ENCODE assay signal across 18 mouse cellular contexts in genomic region chr19:4590025-4590424, GRCm38 (mm10). TPM values are rescaled to one million over a fixed set of nuclear protein-coding genes. Genes with fewer than 3 reads are reported as not detected.
DNase-seq lines count a peak whose midpoint lies in the region; ATAC-seq lines count a peak whose summit lies in the region.
"Had no signal": no experiment of that assay in that cellular context is flagged by ENCODE, and none has a peak within 500 bp of the region (broad histone marks: within the 10 kb centered on the region; RNA-seq: fewer than 3 reads in every experiment).

No protein-coding gene starts in this region.

- no peaks in the 10 kb centered on the region for H3K36me3 ChIP-seq in lung, embryonic 16.5 days (ENCODE audit: control insufficient read depth, insufficient read depth, low read length)
- H3K36me3 ChIP-seq: heart, embryonic 15.5 days; hindbrain, embryonic 15.5 days; liver, embryonic 15.5 days; midbrain, embryonic 12.5 days; neural tube, embryonic 15.5 days had no signal

- peak overlapping the region; percentile 15; the same call in 1 of the 2 replicates for H3K27ac ChIP-seq in lung, embryonic 16.5 days (ENCODE audit: low read length)
- H3K27ac ChIP-seq: gastrocnemius, adult 2 months; heart, embryonic 15.5 days; hindbrain, embryonic 15.5 days; liver, embryonic 15.5 days; midbrain, embryonic 12.5 days; neural tube, embryonic 15.5 days had no signal

- peak; percentile 68 for ATAC-seq in CD4-positive, CD25-positive, alpha-beta regulatory T cell, adult 4 months
- ATAC-seq in lung, embryonic 16.5 days (ENCODE audit: low read depth) = peak; percentile 82

- 54% methylated on average over 3 of the region's 3 CpGs for WGBS in lung, embryonic 16.5 days

- no peak overlapping the region for H3K9ac ChIP-seq in lung, embryonic 16.5 days (ENCODE audit: low read length)
- H3K9ac ChIP-seq: heart, embryonic 15.5 days; hindbrain, embryonic 15.5 days; liver, embryonic 15.5 days; midbrain, embryonic 12.5 days; neural tube, embryonic 15.5 days had no signal

- peaks cover 4% of the 10 kb centered on the region; the same call in 1 of the 2 replicates for H3K4me1 ChIP-seq in lung, embryonic 16.5 days (replicated peaks; ENCODE audit: control insufficient read depth, insufficient read depth, low read length)
- H3K4me1 ChIP-seq: heart, embryonic 15.5 days; hindbrain, embryonic 15.5 days; midbrain, embryonic 12.5 days; neural tube, embryonic 15.5 days had no signal

- no peaks in the 10 kb centered on the region for H3K27me3 ChIP-seq in lung, embryonic 16.5 days (ENCODE audit: control insufficient read depth, insufficient read depth, low read depth, low read length)
- H3K27me3 ChIP-seq: CH12.LX; heart, embryonic 15.5 days; hindbrain, embryonic 15.5 days; midbrain, embryonic 12.5 days; neural tube, embryonic 15.5 days had no signal

- intact Hi-C loops in left cerebral cortex, postnatal 14 days (cut with DNase I) = no loop called here

- peak; percentile 57 to 64 for DNase-seq in kidney, postnatal 25 days
- no peak for DNase-seq in kidney, postnatal 14 days
- DNase-seq in thymus, postnatal 0 days (ENCODE audit: low spot score) = peak; percentile 54
- no peak for DNase-seq in left cerebral cortex, postnatal 14 days (ENCODE audit: low spot score in 2 of 2)
- no peak for DNase-seq in heart, adult 18-20 months
- no peak for DNase-seq in embryo, embryonic 9.5 days (ENCODE audit: extremely low spot score)
- DNase-seq: adrenal gland, postnatal 14 days; gastrocnemius, adult 2 months; kidney, postnatal 10 days; right cerebral cortex, postnatal 14 days had no signal

- H3K9me3 ChIP-seq in lung, embryonic 16.5 days (ENCODE audit: control insufficient read depth, low read length) = no peaks in the 10 kb centered on the region
- H3K9me3 ChIP-seq: heart, embryonic 15.5 days; hindbrain, embryonic 15.5 days; liver, embryonic 15.5 days; midbrain, embryonic 12.5 days; neural tube, embryonic 15.5 days had no signal

- no peak overlapping the region for H3K4me3 ChIP-seq in lung, embryonic 16.5 days (ENCODE audit: low read length)
- H3K4me3 ChIP-seq: gastrocnemius, adult 2 months; heart, embryonic 15.5 days; hindbrain, embryonic 15.5 days; liver, embryonic 15.5 days; midbrain, embryonic 12.5 days; neural tube, embryonic 15.5 days had no signal

- no peak overlapping the region for H3K4me2 ChIP-seq in lung, embryonic 16.5 days (ENCODE audit: low read depth, low read length)
- H3K4me2 ChIP-seq: heart, embryonic 15.5 days; hindbrain, embryonic 15.5 days; liver, embryonic 15.5 days; midbrain, embryonic 12.5 days; neural tube, embryonic 15.5 days had no signal

RNA-seq across cellular contexts. Expression of gene Lrfn4, which starts 25.4 kb away (rescaled TPM):
- polyA plus RNA-seq in CD4-positive, CD25-positive, alpha-beta regulatory T cell, adult 4 months (2017; shearing (Covaris generic)) = not detected
- 3.4 and 4.1 TPM in 2 replicates for polyA plus RNA-seq in lung, embryonic 16.5 days (2015; fragmentation: Nextera tagmentation; extraction: Ambion mirVana)
- 1.4 and 1.8 TPM in 2 replicates for polyA plus RNA-seq in thymus, postnatal 0 days (2015; fragmentation: Nextera tagmentation; extraction: Ambion mirVana)
- total RNA-seq in left cerebral cortex, postnatal 14 days (2021) = 10 to 100 TPM; 59.2 to 66.1 TPM
- 1 to 10 TPM; 5.4 to 8.5 TPM for total RNA-seq in heart, adult 18-20 months (2021)

RNA-seq across cellular contexts. Expression of gene Rce1, which starts 35.4 kb away (rescaled TPM):
- 10 to 100 TPM; 45.3 to 50.7 TPM for polyA plus RNA-seq in CD4-positive, CD25-positive, alpha-beta regulatory T cell, adult 4 months (2017; shearing (Covaris generic))
- polyA plus RNA-seq in lung, embryonic 16.5 days (2015; fragmentation: Nextera tagmentation; extraction: Ambion mirVana) = 68.3 and 70.1 TPM in 2 replicates
- polyA plus RNA-seq in thymus, postnatal 0 days (2015; fragmentation: Nextera tagmentation; extraction: Ambion mirVana) = 51.0 and 51.9 TPM in 2 replicates
- total RNA-seq in left cerebral cortex, postnatal 14 days (2021) = 10 to 100 TPM; 20.4 to 20.6 TPM
- 10 to 100 TPM in 1 of 2 experiments, 1 to 10 TPM in 1; 9.1 to 10.3 TPM for total RNA-seq in heart, adult 18-20 months (2021)

Comparison
In these comparisons a context has a peak if more than half of its experiments do, and no peak if none do; other contexts are left out.
1. DNase-seq: peak in kidney, postnatal 25 days (2 of 2) and thymus, postnatal 0 days (single experiment); none in kidney, postnatal 14 days (single experiment), left cerebral cortex, postnatal 14 days (0 of 2), heart, adult 18-20 months (0 of 2) and embryo, embryonic 9.5 days (single experiment).